Mouse (Mus musculus): ENCODE results near the gene Fnip1.

Fnip1 gene

GRCm38 (mm10) chr11:54562761-54563160 lies 124.8 kb downstream of the Fnip1 start:
- DNase-seq: peak; percentile 7

Measured in liver (tissue).